Mouse (Mus musculus) induced T-regulatory cell, adult 2 months (primary cell): ENCODE measurements around the gene B230217C12Rik.
"Not testable (repeated sequence)": the region's sequence is repeated elsewhere in the genome, so short reads cannot be mapped to it uniquely, and the experiment has no call there.

Experiments used
- DNase-seq: peaks from one replicate; pipeline ENCODE4 v3.0.0-alpha.2; 2012; ENCODE audit warnings: low read depth

B230217C12Rik gene

DNA sequence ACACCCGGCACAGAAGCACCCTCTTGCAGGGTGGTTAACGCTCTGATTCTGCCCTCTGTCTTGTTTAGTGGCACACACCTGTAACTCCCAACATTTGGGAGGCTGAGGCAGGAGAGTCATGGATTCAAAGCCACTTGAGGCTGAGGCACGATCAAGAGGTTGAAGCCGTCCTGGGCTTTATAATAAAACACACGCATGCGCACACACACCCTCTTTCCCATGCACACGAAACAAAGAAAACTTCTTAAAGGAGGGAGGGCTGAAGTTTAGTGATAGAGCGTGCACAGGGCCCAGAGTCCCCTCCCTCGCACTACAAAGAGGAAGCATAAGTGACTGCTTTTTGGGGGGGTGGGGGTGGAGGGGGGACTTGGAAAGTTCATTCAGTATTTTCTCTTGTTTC, 14.6 kb upstream of the B230217C12Rik start:
- DNase-seq = peak; percentile 40

DNA sequence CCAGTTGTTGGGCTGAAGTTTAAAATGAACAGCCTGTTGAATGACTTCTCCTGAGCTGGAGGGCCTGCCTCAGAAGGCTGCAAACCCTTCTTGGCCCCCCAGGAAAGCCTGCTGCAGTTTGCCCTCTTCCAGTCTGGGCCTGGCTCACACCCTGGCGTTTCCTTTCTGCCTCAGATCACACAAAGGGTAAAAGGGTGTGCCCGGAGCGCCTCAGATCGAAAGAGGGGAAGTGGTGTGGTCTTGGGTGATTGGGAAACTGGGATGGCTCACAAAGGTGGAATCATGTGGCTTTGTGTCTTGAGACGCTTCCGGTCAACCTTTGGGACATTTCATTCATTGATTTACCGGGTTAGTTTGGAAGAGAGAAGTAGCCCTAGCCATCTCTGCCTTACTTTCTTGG, 14.2 kb upstream of the B230217C12Rik start:
- no peak for DNase-seq

DNA sequence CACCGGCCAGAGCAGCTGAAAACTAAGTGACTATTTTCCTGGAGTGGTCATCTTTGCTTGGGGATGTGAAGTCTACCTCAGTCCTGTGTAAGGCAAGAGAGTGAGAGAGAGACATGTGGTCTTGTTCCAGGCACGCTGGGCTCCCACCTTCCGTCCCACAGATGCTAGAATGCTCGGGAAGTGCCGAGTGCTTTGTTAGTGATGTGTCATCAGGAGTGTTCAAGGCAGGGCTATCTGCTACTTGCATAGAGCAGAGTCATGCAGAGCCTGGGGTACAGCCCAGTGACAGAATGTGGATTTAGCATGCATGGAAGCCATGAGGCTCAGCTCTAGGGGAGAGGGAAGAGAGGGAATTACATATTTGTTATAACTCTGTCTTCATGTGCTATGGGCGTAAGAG, 12.9 kb upstream of the B230217C12Rik start:
- DNase-seq = no peak

DNA sequence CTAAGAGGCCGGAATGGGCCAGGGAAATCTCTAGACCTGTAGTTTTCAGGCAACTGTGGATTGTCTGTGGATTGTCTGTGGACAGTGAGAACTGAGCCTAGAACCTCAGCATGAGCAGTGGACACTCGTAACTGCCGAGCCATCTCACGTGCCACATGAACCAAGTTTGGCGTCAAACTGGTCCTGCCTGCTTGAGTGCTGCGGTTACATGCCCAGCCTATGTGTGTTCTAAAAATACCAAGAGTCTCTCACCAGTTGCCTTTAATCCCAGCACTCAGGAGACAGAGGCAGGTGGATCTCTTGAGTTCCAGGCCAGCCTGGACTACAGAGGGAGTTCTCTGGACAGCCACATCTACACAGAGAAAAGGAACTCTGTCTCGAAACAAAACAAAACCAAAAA, 11.2 kb upstream of the B230217C12Rik start:
- no peak for DNase-seq

DNA sequence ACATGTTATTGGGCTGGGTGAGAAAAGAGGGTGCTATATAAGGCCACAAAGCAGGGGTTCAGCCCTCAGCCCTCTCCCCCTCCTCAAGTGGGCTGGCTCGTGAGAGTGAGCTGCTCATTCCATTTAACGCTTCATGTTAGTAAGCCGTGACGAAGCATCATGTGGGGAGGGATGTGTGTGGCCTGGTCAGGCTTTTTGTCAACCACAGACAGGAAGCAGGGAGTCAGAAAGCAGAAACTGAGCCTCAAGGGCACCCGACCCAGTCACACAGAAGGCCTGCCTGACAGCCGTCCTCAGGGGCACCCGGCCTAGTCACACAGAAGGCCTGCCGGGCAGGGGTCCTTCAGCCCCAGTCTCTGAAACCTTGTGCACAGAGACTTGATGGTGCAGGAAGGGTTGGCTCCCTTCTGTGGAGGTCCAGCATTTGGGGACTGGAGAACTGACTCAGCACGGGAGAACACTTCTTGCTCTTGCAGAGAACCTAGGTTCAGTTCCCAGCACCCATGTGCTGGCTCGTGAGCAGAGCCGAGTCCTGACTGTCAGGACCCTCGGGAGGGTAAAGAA, 10.6 kb upstream of the B230217C12Rik start:
- DNase-seq = peak; percentile 62

DNA sequence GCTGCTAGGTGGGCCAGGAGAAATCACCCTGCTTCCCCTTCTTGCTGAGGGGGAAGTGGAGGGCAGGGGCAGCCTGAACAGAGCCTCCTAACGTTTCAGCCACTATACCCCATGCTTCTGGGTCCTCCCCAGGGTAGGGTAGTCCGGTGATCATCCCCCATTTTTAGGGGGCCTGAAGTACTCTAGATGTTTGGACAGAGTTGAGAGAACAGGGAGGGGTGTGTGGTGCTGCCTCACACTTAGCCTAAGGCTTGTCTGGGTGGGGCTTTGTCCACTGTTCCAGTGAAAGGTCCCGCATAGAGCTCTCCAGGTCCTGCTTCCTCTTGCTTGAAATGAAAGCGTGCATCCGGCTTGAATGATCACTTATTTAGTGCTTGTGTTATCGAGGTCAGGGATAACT, 10.1 kb upstream of the B230217C12Rik start:
- no peak for DNase-seq

DNA sequence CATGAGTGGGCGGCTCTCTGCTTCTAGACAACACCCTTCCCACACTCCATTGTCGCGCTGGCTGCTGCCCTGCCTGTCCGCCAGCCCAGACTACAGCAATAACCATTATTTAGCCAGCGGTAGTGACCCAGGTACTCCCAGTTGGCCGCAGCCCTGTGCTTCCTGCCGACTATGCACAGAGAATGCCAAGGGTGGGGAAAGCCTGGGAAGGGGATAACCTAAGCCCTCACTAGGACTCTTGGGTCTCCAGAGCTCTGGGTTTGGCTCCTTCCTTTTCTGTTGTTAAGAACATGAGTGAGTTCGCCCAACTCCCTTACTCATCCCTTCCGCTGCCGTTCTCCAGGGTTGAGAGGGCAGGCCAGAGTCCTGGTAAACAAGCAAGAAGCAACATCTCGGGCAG, 8.6 kb upstream of the B230217C12Rik start:
- no peak for DNase-seq

DNA sequence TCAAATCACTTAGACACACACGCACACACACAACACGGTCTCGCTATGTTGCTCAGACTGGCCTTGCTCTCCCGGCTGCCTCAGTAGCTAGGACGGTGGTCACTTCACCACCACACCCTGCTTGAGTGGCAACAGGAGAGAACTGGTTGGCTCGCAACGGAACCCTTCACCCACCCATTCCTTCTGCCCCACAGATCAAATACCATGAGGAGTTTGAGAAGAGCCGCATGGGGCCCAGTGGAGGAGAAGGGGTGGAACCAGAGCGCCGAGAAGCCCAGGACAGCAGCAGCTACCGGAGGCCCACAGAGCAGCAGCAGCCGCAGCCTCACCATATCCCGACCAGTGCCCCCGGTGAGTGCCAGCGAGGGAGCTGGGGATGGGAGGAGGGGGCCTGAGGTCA, 7.2 kb upstream of the B230217C12Rik start:
- DNase-seq = no peak

DNA sequence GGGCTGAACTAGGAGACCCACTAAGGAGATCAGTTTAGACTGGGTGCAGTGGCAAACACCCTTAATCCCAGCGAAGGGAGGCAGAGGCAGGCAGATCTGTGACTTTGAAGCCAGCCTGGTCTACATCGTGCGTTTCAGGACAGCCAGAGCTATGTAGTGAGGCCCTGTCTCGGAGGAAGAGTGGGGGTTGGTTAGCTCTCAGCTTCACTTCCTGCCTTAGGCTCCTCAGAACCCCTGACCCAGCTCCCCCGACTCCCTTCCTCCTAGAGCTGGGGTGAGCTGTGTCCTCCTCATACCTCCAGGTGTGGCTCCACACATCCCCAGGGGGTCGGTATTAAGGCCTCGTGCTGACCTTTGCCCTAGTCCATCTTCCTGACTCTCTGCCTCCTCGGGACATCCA, 4.0 kb upstream of the B230217C12Rik start:
- DNase-seq = no peak

DNA sequence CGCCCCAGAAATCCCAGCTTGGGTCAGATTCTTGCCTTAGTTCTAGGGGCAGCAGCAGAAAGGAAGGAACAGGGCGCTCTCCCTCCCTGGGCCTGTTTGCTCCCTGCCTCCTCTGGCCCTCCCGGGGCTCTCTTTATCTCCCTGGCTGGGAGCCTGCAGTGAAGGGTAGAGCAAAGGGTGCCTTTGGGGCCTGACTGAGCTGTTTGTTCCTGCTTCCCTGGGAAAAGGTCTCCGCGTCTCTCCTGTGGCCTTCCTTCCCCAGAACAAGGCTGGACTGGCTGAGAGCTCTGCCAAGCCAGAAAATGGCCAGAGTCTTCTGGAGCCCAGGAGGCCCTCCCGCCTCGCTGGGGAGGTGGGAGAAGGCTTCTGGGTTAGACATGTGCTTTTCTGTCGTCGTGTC, 3.5 kb upstream of the B230217C12Rik start:
- DNase-seq = not testable (repeated sequence)

DNA sequence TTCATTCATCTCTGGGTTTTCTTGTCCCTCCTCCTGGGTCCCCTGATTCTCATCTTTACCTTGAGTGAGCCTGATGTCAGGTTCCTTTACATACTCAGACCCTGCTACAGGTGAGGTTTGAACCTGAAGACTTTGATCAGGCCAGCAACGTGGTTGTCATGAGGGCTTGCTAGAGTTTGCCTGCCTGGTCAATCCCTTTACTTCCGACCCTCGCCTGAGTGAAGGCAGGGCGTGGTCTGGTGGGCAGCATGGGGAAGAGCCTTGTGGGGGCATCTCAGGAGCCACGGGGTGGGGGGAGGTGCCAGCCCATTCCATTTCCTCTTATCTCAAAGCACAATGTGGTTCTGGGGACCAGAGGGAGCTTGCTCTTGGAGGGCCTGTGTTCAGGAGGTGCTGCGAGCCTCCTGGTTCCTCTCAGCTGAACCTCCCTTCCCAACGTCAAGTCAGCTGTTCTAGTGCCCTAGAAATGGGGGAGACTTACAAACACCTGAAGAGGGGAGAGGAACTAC, 2.9 kb upstream of the B230217C12Rik start:
- DNase-seq = no peak

DNA sequence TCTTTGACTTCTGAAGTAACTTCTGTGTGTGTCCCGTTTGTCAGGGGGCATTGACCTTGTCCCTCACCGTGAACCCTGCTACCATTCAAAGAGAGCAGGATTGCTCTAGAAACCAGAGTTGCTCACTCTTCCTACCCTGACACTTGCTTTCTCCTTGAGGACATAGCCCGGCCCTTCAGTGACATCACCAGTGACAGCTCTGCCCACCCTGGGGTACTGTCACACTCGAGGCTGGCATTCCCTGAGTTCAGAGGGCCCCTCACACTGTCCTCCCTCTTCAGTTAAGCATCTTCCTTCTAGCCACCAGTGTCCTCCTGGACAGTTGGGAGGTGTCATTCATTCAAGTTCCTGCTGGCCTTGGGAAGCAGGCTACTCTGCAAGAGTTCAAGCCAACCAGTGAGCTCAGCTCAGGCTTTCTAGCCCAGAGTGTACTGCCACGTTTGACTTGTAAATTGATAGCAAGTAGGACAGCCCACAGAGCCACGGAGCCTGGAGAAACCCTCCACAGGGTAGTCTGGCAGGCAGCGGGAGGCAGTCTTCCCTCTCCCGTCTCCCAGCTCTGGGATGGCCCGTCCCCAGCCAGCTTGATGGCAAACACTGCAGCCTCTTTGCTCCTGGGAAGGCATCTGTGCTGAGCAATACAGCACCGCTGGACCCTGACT, 1.7 kb upstream of the B230217C12Rik start:
- DNase-seq = no peak

DNA sequence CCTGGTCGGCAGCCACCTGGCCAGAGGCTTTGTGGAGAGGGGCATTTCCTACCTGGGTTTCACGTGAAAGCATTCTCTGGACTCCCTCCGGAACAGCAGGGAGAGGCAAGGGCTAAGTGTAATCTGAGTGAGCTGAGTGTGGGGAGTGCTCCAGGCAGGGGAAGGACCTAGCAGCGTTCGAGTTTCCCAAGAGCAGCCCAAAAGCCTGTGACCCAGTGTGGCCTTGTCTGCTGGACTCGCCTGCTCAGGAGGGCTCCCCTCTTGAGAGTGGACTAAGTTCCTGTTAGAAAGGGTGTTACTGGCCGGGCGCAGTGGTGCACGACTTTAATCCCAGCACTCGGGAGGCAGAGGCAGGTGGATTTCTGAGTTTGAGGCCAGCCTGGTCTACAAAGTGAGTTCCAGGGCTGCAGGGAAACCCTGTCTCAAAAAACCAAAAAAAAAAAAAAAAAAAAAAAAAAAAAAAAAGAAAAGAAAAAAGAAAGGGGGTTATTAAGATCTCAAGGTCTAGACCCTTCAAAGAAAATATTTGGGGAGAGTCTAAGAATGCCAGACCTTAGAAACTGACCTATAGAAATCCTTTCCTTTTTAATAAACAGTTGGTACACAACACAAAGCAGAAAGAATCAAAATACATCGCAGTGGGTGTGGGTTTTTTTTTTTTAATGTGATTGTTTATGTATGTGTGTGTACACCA, 992 bp upstream of the B230217C12Rik start:
- no peak for DNase-seq

DNA sequence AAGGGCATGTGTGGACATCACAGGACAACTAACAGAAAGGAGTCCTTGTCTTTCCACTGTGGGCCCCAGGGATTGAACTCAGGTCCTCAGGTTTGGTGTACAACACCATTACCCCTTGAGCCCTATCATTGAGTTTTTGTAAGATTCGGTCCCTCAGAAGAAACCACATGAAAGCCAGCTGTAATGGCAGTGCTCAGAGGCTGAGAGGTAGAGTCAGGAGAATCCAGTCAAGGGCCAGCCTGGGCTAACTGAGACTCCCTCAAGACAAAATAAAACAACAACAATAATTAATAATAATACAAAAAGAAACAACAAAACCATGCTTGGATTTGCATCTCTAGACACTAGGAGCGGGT, 467 bp upstream of the B230217C12Rik start:
- DNase-seq = peak; percentile 54

DNA sequence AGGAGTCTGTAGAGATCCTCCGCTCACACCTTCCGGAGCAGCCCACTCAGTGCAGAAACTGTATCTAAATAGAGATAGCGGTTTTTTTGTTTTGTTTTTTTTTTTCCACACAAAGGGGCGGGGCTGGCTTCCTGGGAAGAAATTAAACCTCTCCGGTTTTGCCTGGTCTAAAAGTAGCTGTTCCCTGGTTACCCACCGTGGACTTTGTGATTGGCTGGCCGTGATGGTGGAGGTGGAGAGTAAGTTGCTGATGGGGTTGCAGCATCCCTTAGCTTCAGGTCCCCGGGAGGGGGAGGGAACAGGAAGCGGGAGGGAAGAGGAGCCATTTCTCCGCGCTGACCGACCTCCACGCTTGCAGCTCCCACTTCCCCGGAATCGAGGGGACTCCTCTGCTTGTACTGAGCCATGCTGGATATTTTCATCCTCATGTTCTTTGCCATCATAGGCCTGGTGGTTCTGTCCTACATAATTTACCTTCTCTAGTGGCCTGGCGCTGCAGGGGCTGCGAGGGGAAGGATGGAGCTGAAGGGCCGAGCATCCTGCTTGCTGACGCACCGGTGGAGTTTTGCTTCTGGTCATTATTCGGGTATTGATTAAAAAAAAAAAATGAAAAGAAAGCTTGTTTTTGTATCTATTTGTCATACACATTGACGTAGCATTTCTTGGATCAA, 546 bp downstream of the B230217C12Rik start:
- DNase-seq = peak; percentile 72

DNA sequence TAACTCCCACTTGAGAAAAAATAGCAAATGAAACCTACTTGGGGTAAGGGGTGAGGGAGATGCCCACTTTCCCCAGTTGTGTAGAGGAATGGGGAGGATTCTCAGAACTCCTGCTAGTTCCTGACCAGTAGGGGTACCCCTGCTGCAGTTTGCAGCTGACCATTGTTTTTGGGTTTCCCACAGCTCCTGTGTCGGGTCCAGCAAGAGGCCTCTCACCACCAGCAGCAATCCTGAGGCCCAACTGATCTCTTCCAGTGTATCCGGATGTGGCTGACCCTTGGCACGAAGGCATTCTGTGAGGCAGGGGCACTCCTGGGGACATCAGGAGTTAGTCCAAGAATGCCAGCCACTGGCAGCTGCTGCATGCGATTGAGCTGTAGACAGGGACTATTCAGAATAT, 1.4 kb downstream of the B230217C12Rik start:
- DNase-seq = no peak

DNA sequence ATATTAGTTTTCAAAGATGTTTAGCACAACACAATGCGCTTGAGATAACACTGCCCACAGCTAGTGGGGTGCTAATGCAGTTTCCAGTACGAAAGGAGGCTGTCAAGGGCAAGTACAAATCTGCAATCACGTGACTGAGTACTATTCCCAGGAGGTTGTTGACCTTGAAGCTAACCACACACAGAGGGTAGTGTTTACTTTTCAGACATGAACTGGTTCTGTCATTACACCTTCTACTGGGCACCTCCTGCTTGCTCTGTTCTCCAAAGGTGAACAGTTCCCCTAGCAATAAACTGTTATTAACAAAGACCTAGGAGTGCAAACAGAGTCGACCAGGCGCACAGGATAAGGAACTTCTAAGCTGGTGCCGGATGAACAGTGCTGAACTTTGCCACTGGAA, 9.8 kb downstream of the B230217C12Rik start:
- DNase-seq = no peak

DNA sequence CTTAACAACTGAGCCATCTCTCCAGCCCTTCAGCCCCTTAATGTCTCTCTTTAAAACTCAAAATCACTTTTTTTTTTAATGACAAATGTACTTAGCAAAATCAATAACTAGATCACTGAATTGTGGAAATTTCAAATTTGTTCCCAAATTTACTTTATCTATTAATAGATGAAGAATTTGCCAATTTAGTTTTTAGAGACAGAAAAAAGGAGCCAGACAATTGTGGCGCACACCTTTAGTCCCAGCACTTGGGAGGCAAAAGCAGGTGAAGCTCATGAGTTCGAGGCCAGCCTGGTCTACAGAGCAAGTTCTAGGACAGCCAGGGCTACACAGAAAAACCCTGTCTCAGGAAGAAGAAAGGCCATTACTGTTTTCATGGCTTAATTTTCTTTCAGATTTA, 11.0 kb downstream of the B230217C12Rik start:
- no peak for DNase-seq

DNA sequence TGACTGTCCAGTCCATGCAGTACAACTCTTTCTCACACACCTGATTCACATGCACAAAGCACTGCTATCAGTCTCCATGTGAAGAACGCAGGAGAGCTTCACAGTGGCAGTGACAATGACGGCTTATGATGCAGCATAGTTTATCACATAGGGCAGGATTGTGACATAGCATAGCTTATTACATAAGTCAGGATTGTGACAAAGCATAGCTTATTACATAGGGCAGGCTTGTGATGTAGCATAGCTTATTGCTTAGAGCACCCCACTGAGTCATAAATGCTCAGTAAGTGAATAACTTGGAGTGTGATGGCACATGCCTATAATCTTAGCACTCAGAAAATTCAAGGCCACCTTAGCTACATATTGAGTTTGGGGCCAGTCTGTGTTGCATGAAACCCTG, 14.9 kb downstream of the B230217C12Rik start:
- no peak for DNase-seq

DNA sequence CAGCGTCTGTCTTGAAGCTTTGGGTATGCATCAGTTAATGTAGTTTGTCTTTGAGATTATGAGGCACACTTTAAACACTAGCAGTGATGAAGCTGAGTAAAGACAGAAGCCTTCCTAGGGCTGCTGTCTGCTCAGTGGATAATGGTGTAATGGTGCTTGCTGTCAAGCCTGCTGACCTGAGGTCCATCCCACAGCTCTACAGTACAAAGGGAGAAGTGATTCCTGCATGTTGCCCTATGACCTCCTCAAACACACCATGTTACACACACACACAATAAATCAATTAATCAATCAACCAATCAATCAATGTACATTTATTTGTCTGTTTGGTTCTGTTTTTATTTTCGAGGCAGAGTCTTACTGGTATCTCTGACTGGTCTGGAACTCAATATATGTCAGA, 21.6 kb downstream of the B230217C12Rik start:
- no peak for DNase-seq

DNA sequence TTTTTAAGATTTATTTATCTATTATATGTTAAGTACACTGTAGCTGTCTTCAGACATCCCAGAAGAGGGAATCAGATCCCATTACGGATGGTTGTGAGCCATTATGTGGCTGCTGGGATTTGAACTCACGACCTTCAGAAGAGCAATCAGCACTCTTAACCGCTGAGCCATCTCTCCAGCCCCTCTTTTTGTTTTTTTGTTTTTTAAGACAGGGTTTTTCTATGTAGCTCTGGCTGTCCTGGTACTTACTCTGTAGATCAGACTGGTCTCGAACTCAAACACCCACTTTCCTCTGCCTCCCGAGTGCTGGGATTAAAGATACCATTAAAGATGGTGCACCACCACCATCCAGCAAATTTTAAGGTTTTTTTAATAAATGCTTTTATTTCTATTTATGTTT, 24.8 kb downstream of the B230217C12Rik start:
- DNase-seq = no peak

DNA sequence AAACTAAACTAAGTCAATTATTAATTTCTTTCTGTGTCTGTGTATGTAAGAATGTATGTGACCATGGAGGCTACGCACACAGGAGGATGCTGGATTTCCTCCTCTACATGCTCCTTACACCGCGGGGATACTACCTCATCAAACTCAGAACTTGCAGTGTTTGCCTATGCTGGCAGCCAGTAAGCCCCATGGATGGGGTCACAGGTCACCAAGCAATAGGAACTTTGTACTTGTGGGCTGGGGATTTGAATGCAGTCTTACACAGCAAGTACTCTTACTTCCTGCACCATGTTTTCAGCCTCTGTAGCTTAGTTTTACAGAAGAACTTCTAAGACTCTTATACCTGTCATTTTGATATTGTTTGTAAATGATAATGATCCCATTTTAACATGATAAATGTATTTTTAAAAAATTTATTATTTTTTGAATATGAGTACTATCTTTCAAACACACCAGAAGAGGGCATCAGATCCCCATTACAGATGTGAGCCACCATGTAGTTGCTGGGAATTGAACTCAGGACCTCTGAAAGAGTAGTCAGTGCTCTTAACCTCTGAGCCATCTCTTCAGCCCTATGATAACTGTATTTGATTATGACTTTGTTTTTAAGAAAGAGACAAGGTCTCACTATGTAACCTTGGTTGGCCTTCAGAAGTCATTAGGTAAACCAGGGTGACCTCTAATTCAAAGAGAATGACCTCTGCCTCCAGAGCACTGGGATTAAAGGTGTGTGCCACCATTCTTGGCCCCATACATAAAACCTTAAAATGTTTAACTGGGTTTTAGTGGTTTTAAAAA, 25.7 kb downstream of the B230217C12Rik start:
- no peak for DNase-seq
